Mouse (Mus musculus) thymus, adult 2 months (tissue): ENCODE measurements around the gene Gm37240.

Experiments
- CTCF ChIP-seq: fragments of 200-500 bp; IDR thresholded peaks from 2 replicates; pipeline ENCODE4 v1.5.1; 2012; ENCODE audit warnings: mild to moderate bottlenecking, control low read depth, low read length, moderate library complexity, borderline replicate concordance; ENCODE audit not compliant: control insufficient read depth, poor library complexity, insufficient read depth; ENCODE audit errors: extremely low read depth
- POLR2A ChIP-seq: fragments of 200-500 bp; IDR thresholded peaks from 2 replicates; pipeline ENCODE4 v1.6.1; 2012; ENCODE audit warnings: mild to moderate bottlenecking, low read length, control low read depth, moderate library complexity; ENCODE audit not compliant: control insufficient read depth, poor library complexity, insufficient read depth; ENCODE audit errors: extremely low read depth

DNA sequence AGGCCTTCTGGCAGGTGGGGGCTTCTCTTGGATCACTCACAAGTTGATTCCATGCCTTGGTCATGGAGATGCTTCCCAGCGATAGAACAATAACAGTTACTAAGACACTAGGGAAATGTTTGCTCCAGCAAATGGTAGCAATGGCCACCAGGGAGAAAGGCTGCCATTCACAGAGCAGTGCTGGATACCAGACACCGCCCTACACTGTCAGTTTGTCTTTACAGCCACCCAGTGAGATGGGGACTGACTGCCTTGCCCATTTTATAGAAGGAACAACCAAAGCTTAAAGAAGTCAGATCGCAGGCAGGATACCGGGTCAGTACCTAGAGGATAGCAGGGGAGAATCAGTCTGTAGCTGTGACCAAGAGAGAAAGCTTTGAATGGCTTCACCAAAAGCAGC lies 129.9 kb downstream of the Gm37240 start:
- no peak for TF ChIP-seq CTCF
- TF ChIP-seq POLR2A: no peak
